ENCODE assay signal across 24 mouse cellular contexts in the genomic region with DNA sequence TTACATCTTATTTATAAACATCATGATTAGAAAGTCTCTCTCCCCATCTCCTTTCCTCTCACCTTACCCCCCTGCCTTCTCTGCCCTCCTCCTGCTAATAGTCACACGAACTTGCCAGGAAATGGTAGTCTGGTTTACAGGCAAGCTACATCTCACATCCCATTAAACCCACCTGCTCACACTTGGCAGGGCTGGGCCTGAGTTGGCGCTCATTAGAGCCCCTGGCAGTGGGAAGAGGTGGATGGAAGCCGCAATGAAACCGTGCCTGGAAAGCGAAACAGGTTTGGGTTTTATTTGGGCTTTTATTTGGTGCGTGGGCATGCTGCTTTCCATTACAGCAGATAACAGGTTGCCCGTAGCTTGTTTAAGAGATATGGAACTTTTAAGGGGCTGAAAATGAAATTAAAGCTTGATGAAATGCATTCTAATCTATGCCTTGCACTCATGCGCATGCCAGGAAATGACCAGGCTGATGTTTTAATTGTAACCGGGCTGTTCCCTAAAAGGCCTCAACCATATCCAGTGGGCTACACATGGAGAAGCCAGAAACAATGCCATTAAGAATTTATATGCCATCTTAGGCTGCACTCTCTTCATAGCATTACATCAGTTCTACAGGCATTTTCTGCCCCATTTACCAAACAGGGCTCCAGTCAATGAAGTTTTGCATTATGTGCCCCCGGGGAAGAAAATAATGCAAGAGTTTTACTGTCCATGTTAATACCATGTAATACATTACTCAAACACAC.
DNase-seq lines count a peak whose midpoint lies in the region; ATAC-seq lines count a peak whose summit lies in the region.
"Had no signal": no experiment of that assay in that cellular context is flagged by ENCODE, and none has a peak within 500 bp of the region (broad histone marks: within the 10 kb centered on the region; RNA-seq: fewer than 3 reads in every experiment).

No protein-coding gene starts in this region.

- H3K27ac ChIP-seq in limb, embryonic 12.5 days = peak overlapping the region; percentile 77
- no peak overlapping the region for H3K27ac ChIP-seq in limb, embryonic 10.5 days
- no peak overlapping the region for H3K27ac ChIP-seq in limb, embryonic 15.5 days
- H3K27ac ChIP-seq: embryonic facial prominence, embryonic 15.5 days; liver, embryonic 12.5 days; neural tube, embryonic 12.5 days had no signal

- H3K9me3 ChIP-seq in limb, embryonic 12.5 days = no peaks in the 10 kb centered on the region
- H3K9me3 ChIP-seq in limb, embryonic 10.5 days (replicated peaks) = no peaks in the 10 kb centered on the region
- no peaks in the 10 kb centered on the region for H3K9me3 ChIP-seq in limb, embryonic 15.5 days
- H3K9me3 ChIP-seq: embryonic facial prominence, embryonic 15.5 days; heart, embryonic 12.5 days; liver, embryonic 12.5 days; megakaryocyte, embryonic 14.5 days; neural tube, embryonic 12.5 days had no signal

- peak; percentile 91 for ATAC-seq in limb, embryonic 12.5 days (ENCODE audit: insufficient number of reproducible peaks, insufficient read depth, low FRiP score, low TSS enrichment, low read depth)
- peak; percentile 44; the same call in 1 of the 2 replicates for ATAC-seq in limb, embryonic 15.5 days (ENCODE audit: insufficient number of reproducible peaks, low FRiP score, low TSS enrichment, low read depth)
- ATAC-seq: liver, embryonic 12.5 days had no signal

- 41% methylated on average over 10 of the region's 10 CpGs for WGBS in limb, embryonic 12.5 days
- 91% methylated on average over 10 of the region's 10 CpGs for WGBS in limb, embryonic 10.5 days
- 37% methylated on average over 10 of the region's 10 CpGs for WGBS in limb, embryonic 15.5 days

- H3K27me3 ChIP-seq in limb, embryonic 12.5 days = no peaks in the 10 kb centered on the region
- no peaks in the 10 kb centered on the region for H3K27me3 ChIP-seq in limb, embryonic 10.5 days (ENCODE audit: low read depth, poor library complexity, severe bottlenecking)
- H3K27me3 ChIP-seq in limb, embryonic 15.5 days = no peaks in the 10 kb centered on the region
- H3K27me3 ChIP-seq: embryonic facial prominence, embryonic 15.5 days; heart, embryonic 12.5 days; liver, embryonic 12.5 days; megakaryocyte, embryonic 14.5 days; neural tube, embryonic 12.5 days had no signal

- H3K4me3 ChIP-seq in limb, embryonic 12.5 days (replicated peaks) = no peak overlapping the region
- no peak overlapping the region for H3K4me3 ChIP-seq in limb, embryonic 10.5 days
- no peak overlapping the region for H3K4me3 ChIP-seq in limb, embryonic 15.5 days
- H3K4me3 ChIP-seq: embryonic facial prominence, embryonic 15.5 days; heart, embryonic 12.5 days; liver, embryonic 12.5 days; megakaryocyte, embryonic 14.5 days; neural tube, embryonic 12.5 days had no signal

- H3K4me2 ChIP-seq in limb, embryonic 12.5 days = peak overlapping the region; percentile 19
- no peak overlapping the region for H3K4me2 ChIP-seq in limb, embryonic 15.5 days
- H3K4me2 ChIP-seq: embryonic facial prominence, embryonic 15.5 days; heart, embryonic 12.5 days; liver, embryonic 12.5 days; neural tube, embryonic 12.5 days had no signal

- H3K9ac ChIP-seq in limb, embryonic 12.5 days (replicated peaks) = no peak overlapping the region
- no peak overlapping the region for H3K9ac ChIP-seq in limb, embryonic 15.5 days
- H3K9ac ChIP-seq: embryonic facial prominence, embryonic 15.5 days; heart, embryonic 12.5 days; liver, embryonic 12.5 days; neural tube, embryonic 12.5 days had no signal

- H3K36me3 ChIP-seq in limb, embryonic 12.5 days = no peaks in the 10 kb centered on the region
- no peaks in the 10 kb centered on the region for H3K36me3 ChIP-seq in limb, embryonic 10.5 days
- no peaks in the 10 kb centered on the region for H3K36me3 ChIP-seq in limb, embryonic 15.5 days
- H3K36me3 ChIP-seq: embryonic facial prominence, embryonic 15.5 days; heart, embryonic 12.5 days; liver, embryonic 12.5 days; neural tube, embryonic 12.5 days had no signal

- DNase-seq in heart, adult 11 months = peak; percentile 70
- DNase-seq in heart, postnatal 4 days = no peak
- no peak for DNase-seq in limb, embryonic 10.5 days (ENCODE audit: low spot score)
- DNase-seq in forelimb bud, embryonic 11.5 days (ENCODE audit: low read depth, low spot score) = peak; percentile 59
- DNase-seq in embryo, embryonic 10 days (ENCODE audit: low spot score) = no peak
- DNase-seq in B cell, adult 2 months = no peak
- DNase-seq: adrenal gland, adult 2 months; cerebellum, adult 9-10 months; heart, postnatal 14 days; kidney, adult 8-10 months; kidney, postnatal 36 days; layer of hippocampus, adult 9-11 months; lung, adult 2 months; right cerebral cortex, postnatal 14 days; spleen, adult 18-20 months; thymus, adult 18-20 months; thymus, postnatal 4 days had no signal

- peaks cover 24% of the 10 kb centered on the region for H3K4me1 ChIP-seq in limb, embryonic 12.5 days (replicated peaks)
- 0 out of 2 replicates have a peak, but pooled peaks cover 4% of the 10 kb centered on the region for H3K4me1 ChIP-seq in limb, embryonic 10.5 days
- peaks cover 4% of the 10 kb centered on the region; the same call in 1 of the 2 replicates for H3K4me1 ChIP-seq in limb, embryonic 15.5 days
- H3K4me1 ChIP-seq: embryonic facial prominence, embryonic 15.5 days; heart, embryonic 12.5 days; liver, embryonic 12.5 days; megakaryocyte, embryonic 14.5 days; neural tube, embryonic 12.5 days had no signal

Comparison
In these comparisons a context has a peak if more than half of its experiments do, and no peak if none do; other contexts are left out.
1. DNase-seq: peak in heart, adult 11 months (single experiment) and forelimb bud, embryonic 11.5 days (single experiment); none in heart, postnatal 4 days (single experiment), limb, embryonic 10.5 days (single experiment), embryo, embryonic 10 days (single experiment) and B cell, adult 2 months (0 of 2).